Mouse (Mus musculus) kidney, embryonic 16.5 days (tissue): ENCODE data around the gene Ap2m1. TPM values are rescaled to one million over a fixed set of nuclear protein-coding genes. Genes with fewer than 3 reads are reported as not detected.

Source experiments
- ATAC-seq: fragments of 200-750 bp; cut with Nextera tagmentation; 2 replicates; pipeline ENCODE4 v1.8.0; 2017; ENCODE audit warnings: moderate TSS enrichment; ENCODE audit not compliant: low FRiP score, low TSS enrichment
- H3K27ac ChIP-seq: fragments of 300-500 bp; sonication (generic); 2 replicates; pipeline ENCODE4 v1.5.1; 2014; ENCODE audit warnings: low read length
- H3K27me3 ChIP-seq: fragments of 300-500 bp; sonication (generic); 2 replicates; pipeline ENCODE4 v1.6.1; 2014; ENCODE audit warnings: low read length, control low read depth, mixed read lengths; ENCODE audit not compliant: insufficient read depth
- H3K36me3 ChIP-seq: fragments of 300-500 bp; sonication (generic); 2 replicates; pipeline ENCODE4 v1.6.1; 2014; ENCODE audit warnings: low read length, control low read depth, mixed read lengths; ENCODE audit not compliant: insufficient read depth
- H3K4me1 ChIP-seq: fragments of 300-500 bp; sonication (generic); 2 replicates; pipeline ENCODE4 v1.6.1; 2014; ENCODE audit warnings: low read length, control low read depth, mixed read lengths; ENCODE audit not compliant: insufficient read depth
- H3K4me2 ChIP-seq: fragments of 300-500 bp; sonication (generic); replicated peaks from 2 replicates; pipeline ENCODE4 v1.6.1; 2014; ENCODE audit warnings: low read depth, low read length
- H3K4me3 ChIP-seq: fragments of 300-500 bp; sonication (generic); 2 replicates; pipeline ENCODE4 v1.5.1; 2014; ENCODE audit warnings: mild to moderate bottlenecking, low read length
- H3K9ac ChIP-seq: fragments of 300-500 bp; sonication (generic); replicated peaks from 2 replicates; pipeline ENCODE4 v1.6.1; 2014; ENCODE audit warnings: low read length
- H3K9me3 ChIP-seq: fragments of 300-500 bp; sonication (generic); 2 replicates; pipeline ENCODE4 v1.6.1; 2016; ENCODE audit warnings: low read length, control low read depth
- WGBS: fragments of 180-500 bp; shearing (Covaris S2); extraction: QIAGEN DNeasy Blood & Tissue Kit; methylation state at CpG from one replicate; pipeline ENCODE4 v1.1.7; 2014; 5-methylcytosine and 5-hydroxymethylcytosine counted together
- polyA plus RNA-seq: library from polyadenylated mRNA; unstranded; fragments of >200 nt; fragmentation: Nextera tagmentation; extraction: Ambion mirVana; gene quantifications from 2 replicates; pipeline ENCODE4 v1.2.1, GENCODE M21; 2015

Gene Ap2m1
- polyA plus RNA-seq, 1 experiment from 2014 or later: 699 TPM

GRCm38 (mm10) chr16:20589939-20590679 lies 54.8 kb downstream of the Ap2m1 start:
- WGBS: 0% methylated on average over 39 of the region's 39 CpGs
- H3K9ac ChIP-seq: peak overlapping the region; percentile 61

GRCm38 (mm10) chr16:20590680-20591038 lies 55.4 kb downstream of the Ap2m1 start:
- H3K4me1 ChIP-seq: peaks cover 19% of the 10 kb centered on the region
- no peak overlapping the region for H3K27ac ChIP-seq
- WGBS: 5% methylated on average over 17 of the region's 17 CpGs
- H3K9me3 ChIP-seq: no peaks in the 10 kb centered on the region
- peak overlapping the region; percentile 48 for H3K4me3 ChIP-seq
- no peaks in the 10 kb centered on the region for H3K36me3 ChIP-seq
- peak overlapping the region; percentile 92 for H3K4me2 ChIP-seq
- H3K27me3 ChIP-seq: peaks cover 49% of the 10 kb centered on the region
- peak; percentile 53 for ATAC-seq
- H3K9ac ChIP-seq: no peak overlapping the region

More at GRCm38 (mm10) chr16:20589939-20590679, 54.8 kb downstream of the Ap2m1 start:
- ATAC-seq: peak; percentile 83
- Histone ChIP-seq H3K36me3 (no peaks in the 10 kb centered on the region), H3K27me3 (peaks cover 49% of the 10 kb centered on the region), H3K27ac (no peak overlapping the region), H3K4me3 (peak overlapping the region; percentile 48), H3K9me3 (no peaks in the 10 kb centered on the region), H3K4me2 (peak overlapping the region; percentile 92), H3K4me1 (peaks cover 19% of the 10 kb centered on the region)

- peak; percentile 28; the same call in 1 of the 2 replicates for ATAC-seq
- H3K4me2 ChIP-seq: peak overlapping the region; percentile 92
- no peaks in the 10 kb centered on the region for H3K36me3 ChIP-seq
- peak overlapping the region; percentile 48 for H3K4me3 ChIP-seq
- H3K9ac ChIP-seq: no peak overlapping the region
- H3K27me3 ChIP-seq: peaks cover 49% of the 10 kb centered on the region
- no peak overlapping the region for H3K27ac ChIP-seq
- H3K9me3 ChIP-seq: no peaks in the 10 kb centered on the region
- 4% methylated on average over 48 of the region's 48 CpGs for WGBS
- peaks cover 19% of the 10 kb centered on the region for H3K4me1 ChIP-seq
These were observed 55.9 kb downstream of the Ap2m1 start for GRCm38 (mm10) chr16:20591076-20591705.

Other genes with a start within 250 kb of the Ap2m1 start
- gene Parl, start 233.1 kb upstream of the Ap2m1 start, polyA plus RNA-seq: 86.1 and 91.2 TPM in 2 replicates
- not detected in 2 replicates for gene Cyp2ab1, start 210.1 kb upstream of the Ap2m1 start, polyA plus RNA-seq
- 66.9 and 68.1 TPM in 2 replicates for gene Abcc5, start 109.1 kb upstream of the Ap2m1 start, polyA plus RNA-seq
- 119 and 121 TPM in 2 replicates for gene Eif2b5, start 36.7 kb upstream of the Ap2m1 start, polyA plus RNA-seq
- gene Dvl3, start 18.5 kb upstream of the Ap2m1 start, polyA plus RNA-seq: 20.6 and 31.7 TPM in 2 replicates
- gene Abcf3, start 13.1 kb downstream of the Ap2m1 start, polyA plus RNA-seq: 64.8 and 75.2 TPM in 2 replicates
- 0.69 and 2.0 TPM in 2 replicates for gene Vwa5b2, start 54.0 kb downstream of the Ap2m1 start, polyA plus RNA-seq
- 33.3 and 37.4 TPM in 2 replicates for gene Eef1akmt4, start 76.1 kb downstream of the Ap2m1 start, polyA plus RNA-seq
- gene Gm49333, start 76.1 kb downstream of the Ap2m1 start, polyA plus RNA-seq: not detected in 2 replicates
- gene Alg3, start 76.3 kb downstream of the Ap2m1 start, polyA plus RNA-seq: 44.7 and 49.5 TPM in 2 replicates
- 0.45 and 0.84 TPM in 2 replicates for gene Camk2n2, start 85.8 kb downstream of the Ap2m1 start, polyA plus RNA-seq
- gene Ece2, start 94.3 kb downstream of the Ap2m1 start, polyA plus RNA-seq: 3.5 and 3.6 TPM in 2 replicates
- gene Psmd2, start 116.2 kb downstream of the Ap2m1 start, polyA plus RNA-seq: 377 and 378 TPM in 2 replicates
- 183 and 193 TPM in 2 replicates for gene Eif4g1, start 132.8 kb downstream of the Ap2m1 start, polyA plus RNA-seq
- 7.6 and 8.0 TPM in 2 replicates for gene Fam131a, start 157.8 kb downstream of the Ap2m1 start, polyA plus RNA-seq
- gene Polr2h, start 182.2 kb downstream of the Ap2m1 start, polyA plus RNA-seq: 107 and 119 TPM in 2 replicates
- gene Clcn2, start 182.3 kb downstream of the Ap2m1 start, polyA plus RNA-seq: 18.7 and 20.1 TPM in 2 replicates
- gene Chrd, start 197.6 kb downstream of the Ap2m1 start, polyA plus RNA-seq: 5.4 and 5.9 TPM in 2 replicates
- gene Thpo, start 199.0 kb downstream of the Ap2m1 start, polyA plus RNA-seq: 1.2 and 2.0 TPM in 2 replicates